Mouse (Mus musculus) myocyte (in vitro differentiated cells): ENCODE measurements around the gene Tox4.

Source experiments
- CEBPB ChIP-seq: IDR thresholded peaks from 2 replicates; pipeline ENCODE4 v1.6.1; 2011; ENCODE audit warnings: mild to moderate bottlenecking, moderate library complexity; ENCODE audit not compliant: poor library complexity, insufficient read depth, severe bottlenecking
- E2F4 ChIP-seq: IDR thresholded peaks from one replicate; pipeline ENCODE4 v1.6.1; 2011; ENCODE audit warnings: mild to moderate bottlenecking, control low read depth, moderate library complexity; ENCODE audit not compliant: insufficient read depth
- MAX ChIP-seq: IDR thresholded peaks from one replicate; pipeline ENCODE4 v1.6.1; 2011; ENCODE audit warnings: low read depth, mild to moderate bottlenecking, control low read depth
- MYOD1 ChIP-seq, 3 experiments: IDR thresholded peaks; one replicate each; pipeline ENCODE4 v1.6.1; 2011; ENCODE audit warnings: control low read depth in 2 of 3, low read depth in 2 of 3, mild to moderate bottlenecking in 2 of 3, moderate library complexity in 1 of 3; ENCODE audit not compliant: insufficient read length in 2 of 3, control insufficient read depth in 1 of 3
- MYOG ChIP-seq, 3 experiments: IDR thresholded peaks; one replicate each; pipeline ENCODE4 v1.6.1; 2011; ENCODE audit warnings: control low read depth in 2 of 3, low read depth in 2 of 3, mild to moderate bottlenecking in 2 of 3; ENCODE audit not compliant: insufficient read length in 2 of 3, control insufficient read depth in 1 of 3, insufficient read depth in 1 of 3
- POLR2A ChIP-seq: IDR thresholded peaks from one replicate; pipeline ENCODE4 v1.6.1; 2011; ENCODE audit warnings: low read depth, mild to moderate bottlenecking, control low read depth, moderate library complexity; ENCODE audit not compliant: insufficient read length
- POLR2AphosphoS2 ChIP-seq: IDR thresholded peaks from one replicate; pipeline ENCODE4 v1.6.1; 2011; ENCODE audit warnings: low read depth, control low read depth; ENCODE audit not compliant: insufficient read length
- REST ChIP-seq: IDR thresholded peaks from one replicate; pipeline ENCODE4 v1.6.1; 2011; ENCODE audit warnings: mild to moderate bottlenecking, control low read depth, moderate library complexity; ENCODE audit not compliant: insufficient read depth, insufficient read length
- SRF ChIP-seq: IDR thresholded peaks from one replicate; pipeline ENCODE4 v1.6.1; 2011; ENCODE audit warnings: low read depth; ENCODE audit not compliant: control insufficient read depth, insufficient read length
- TCF12 ChIP-seq: IDR thresholded peaks from one replicate; pipeline ENCODE4 v1.6.1; 2011; ENCODE audit warnings: mild to moderate bottlenecking, control low read depth; ENCODE audit not compliant: poor library complexity, insufficient read depth, severe bottlenecking
- TCF3 ChIP-seq: IDR thresholded peaks from one replicate; pipeline ENCODE4 v1.6.1; 2011; ENCODE audit warnings: low read depth, control low read depth; ENCODE audit not compliant: insufficient read length
- USF1 ChIP-seq: IDR thresholded peaks from one replicate; pipeline ENCODE4 v1.6.1; 2011; ENCODE audit warnings: low read depth, mild to moderate bottlenecking, control low read depth, moderate library complexity

- TF ChIP-seq POLR2AphosphoS2: no peak
- TF ChIP-seq POLR2A: no peak
- TF ChIP-seq MAX: no peak
- TF ChIP-seq E2F4: no peak
- no peak for TF ChIP-seq REST
- no peak for TF ChIP-seq MYOD1 (IDR thresholded peaks at IDR 0.05; ENCODE audit: control insufficient read depth in 1 of 3, insufficient read length in 2 of 3, low read depth in 2 of 3)
- TF ChIP-seq TCF12: no peak
- TF ChIP-seq MYOG (IDR thresholded peaks at IDR 0.05; ENCODE audit: control insufficient read depth in 1 of 3, insufficient read depth in 1 of 3, insufficient read length in 2 of 3, low read depth in 2 of 3): no peak
- no peak for TF ChIP-seq CEBPB
- TF ChIP-seq USF1: no peak
- TF ChIP-seq TCF3: no peak
- TF ChIP-seq SRF: no peak
These were observed 46.9 kb downstream of the Tox4 start for GRCm38 (mm10) chr14:52325890-52326289.
